Mouse (Mus musculus) lung, postnatal 36 days (tissue): ENCODE data around the gene 1700021F07Rik.

Experiments
- DNase-seq: peaks from one replicate; pipeline ENCODE4 v3.0.0; 2022; ENCODE audit warnings: mixed read lengths

1700021F07Rik gene

DNA sequence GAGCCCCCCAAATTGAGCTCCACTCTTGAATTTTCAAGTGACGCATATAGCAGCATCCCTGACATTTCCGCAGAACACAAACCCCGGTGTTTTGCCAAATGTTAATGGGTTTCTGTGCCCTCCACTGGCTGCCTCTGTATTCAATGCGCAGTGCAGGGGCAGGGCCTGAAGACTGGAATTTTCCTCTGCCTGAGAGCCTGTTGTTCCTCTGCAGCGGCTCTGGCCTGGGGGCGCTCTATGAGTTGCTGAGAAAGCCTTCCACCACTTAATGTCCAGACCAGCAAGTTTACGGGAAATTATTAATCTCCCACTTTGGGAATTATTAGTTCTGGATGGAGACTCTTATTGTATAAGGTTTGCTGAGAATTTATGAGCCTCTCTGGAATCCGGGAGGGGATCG, 41.8 kb downstream of the 1700021F07Rik start:
- no peak for DNase-seq
